Mouse (Mus musculus) stomach, embryonic 14.5 days (tissue): Measurements from ENCODE around the gene Agpat4. TPM values are rescaled to one million over a fixed set of nuclear protein-coding genes. Genes with fewer than 3 reads are reported as not detected.
"Not testable (repeated sequence)": the region's sequence is repeated elsewhere in the genome, so short reads cannot be mapped to it uniquely, and the experiment has no call there.

Experiments
- ATAC-seq: fragments of 200-750 bp; cut with Nextera tagmentation; 2 replicates; pipeline ENCODE4 v1.8.0; 2017; ENCODE audit warnings: low read depth, moderate TSS enrichment; ENCODE audit not compliant: insufficient number of reproducible peaks, insufficient read depth, low FRiP score
- H3K27ac ChIP-seq: fragments of 300-500 bp; sonication (generic); 2 replicates; pipeline ENCODE4 v1.5.1; 2014; ENCODE audit warnings: mild to moderate bottlenecking, low read length, moderate library complexity, mixed read lengths
- H3K27me3 ChIP-seq: fragments of 300-500 bp; sonication (generic); 2 replicates; pipeline ENCODE4 v1.6.1; 2014; ENCODE audit warnings: low read length, control low read depth, mixed read lengths; ENCODE audit not compliant: control insufficient read depth, insufficient read depth
- H3K36me3 ChIP-seq: fragments of 300-500 bp; sonication (generic); 2 replicates; pipeline ENCODE4 v1.6.1; 2014; ENCODE audit warnings: mild to moderate bottlenecking, control low read depth, low read length, moderate library complexity, mixed read lengths; ENCODE audit not compliant: control insufficient read depth, insufficient read depth
- H3K4me1 ChIP-seq: fragments of 300-500 bp; sonication (generic); 2 replicates; pipeline ENCODE4 v1.6.1; 2014; ENCODE audit warnings: low read length, control low read depth, mixed read lengths; ENCODE audit not compliant: control insufficient read depth, insufficient read depth
- H3K4me2 ChIP-seq: fragments of 300-500 bp; sonication (generic); replicated peaks from 2 replicates; pipeline ENCODE4 v1.6.1; 2014; ENCODE audit warnings: low read depth, low read length, control low read depth
- H3K4me3 ChIP-seq: fragments of 300-500 bp; sonication (generic); 2 replicates; pipeline ENCODE4 v1.5.1; 2014; ENCODE audit warnings: low read depth, low read length, control low read depth
- H3K9ac ChIP-seq: fragments of 300-500 bp; sonication (generic); replicated peaks from 2 replicates; pipeline ENCODE4 v1.6.1; 2014; ENCODE audit warnings: low read depth, mild to moderate bottlenecking, control low read depth, low read length, moderate library complexity, mixed read lengths
- H3K9me3 ChIP-seq: fragments of 300-500 bp; sonication (generic); 2 replicates; pipeline ENCODE4 v1.6.1; 2016; ENCODE audit warnings: low read depth, low read length, control low read depth; ENCODE audit not compliant: control insufficient read depth
- WGBS: fragments of 180-500 bp; shearing (Covaris S2); extraction: QIAGEN DNeasy Blood & Tissue Kit; methylation state at CpG from one replicate; pipeline ENCODE4 v1.1.7; 2014; 5-methylcytosine and 5-hydroxymethylcytosine counted together
- polyA plus RNA-seq: library from polyadenylated mRNA; unstranded; fragments of >200 nt; fragmentation: Nextera tagmentation; extraction: Ambion mirVana; gene quantifications from 2 replicates; pipeline ENCODE4 v1.2.1, GENCODE M21; 2014

The Agpat4 gene
- polyA plus RNA-seq, 1 experiment from 2014 or later, result 27.7 TPM

GRCm38 (mm10) chr17:12213430-12213829, 94.9 kb downstream of the Agpat4 start:
- Histone ChIP-seq H3K4me3 (no peak overlapping the region), H3K9ac (no peak overlapping the region), H3K4me1 (no peaks in the 10 kb centered on the region), H3K27me3 (no peaks in the 10 kb centered on the region), H3K9me3 (no peaks in the 10 kb centered on the region), H3K36me3 (peaks cover 29% of the 10 kb centered on the region), H3K27ac (no peak overlapping the region), H3K4me2 (no peak overlapping the region)
- no peak for ATAC-seq
- 86% methylated on average over 8 of the region's 8 CpGs for WGBS

- Histone ChIP-seq H3K9me3 (no peaks in the 10 kb centered on the region), H3K4me2 (no peak overlapping the region), H3K36me3 (peaks cover 30% of the 10 kb centered on the region), H3K4me3 (no peak overlapping the region), H3K9ac (no peak overlapping the region), H3K27ac (no peak overlapping the region), H3K27me3 (no peaks in the 10 kb centered on the region), H3K4me1 (no peaks in the 10 kb centered on the region)
- no peak for ATAC-seq
- 70% methylated on average over 6 of the region's 6 CpGs for WGBS
Observed at GRCm38 (mm10) chr17:12216224-12216623, 97.7 kb downstream of the Agpat4 start.

DNA sequence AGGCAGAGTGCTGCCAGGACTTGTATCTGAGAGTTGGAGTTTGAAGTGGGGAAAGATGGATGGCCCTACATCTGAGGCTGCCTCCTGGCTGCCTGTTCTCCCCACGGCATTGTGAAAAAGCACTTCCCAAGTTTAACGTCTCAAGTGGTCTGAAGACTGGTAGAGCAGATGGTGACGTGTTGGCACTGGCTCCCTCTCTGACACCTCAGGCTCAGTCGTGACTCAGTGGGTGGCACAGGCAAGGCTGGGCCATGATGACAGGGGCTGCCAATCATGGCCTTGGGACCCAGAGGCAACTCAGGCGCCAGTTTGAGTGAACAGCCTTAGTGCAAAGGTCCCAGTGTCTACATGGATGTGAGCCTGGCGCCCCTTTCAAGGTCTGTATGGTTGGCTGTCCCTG, 103.4 kb downstream of the Agpat4 start:
- Histone ChIP-seq H3K4me3 (no peak overlapping the region), H3K4me1 (no peaks in the 10 kb centered on the region), H3K36me3 (peaks cover 25% of the 10 kb centered on the region), H3K9me3 (no peaks in the 10 kb centered on the region), H3K27ac (no peak overlapping the region), H3K27me3 (no peaks in the 10 kb centered on the region), H3K9ac (no peak overlapping the region), H3K4me2 (no peak overlapping the region)
- ATAC-seq, result no peak
- 46% methylated on average over 6 of the region's 6 CpGs for WGBS

DNA sequence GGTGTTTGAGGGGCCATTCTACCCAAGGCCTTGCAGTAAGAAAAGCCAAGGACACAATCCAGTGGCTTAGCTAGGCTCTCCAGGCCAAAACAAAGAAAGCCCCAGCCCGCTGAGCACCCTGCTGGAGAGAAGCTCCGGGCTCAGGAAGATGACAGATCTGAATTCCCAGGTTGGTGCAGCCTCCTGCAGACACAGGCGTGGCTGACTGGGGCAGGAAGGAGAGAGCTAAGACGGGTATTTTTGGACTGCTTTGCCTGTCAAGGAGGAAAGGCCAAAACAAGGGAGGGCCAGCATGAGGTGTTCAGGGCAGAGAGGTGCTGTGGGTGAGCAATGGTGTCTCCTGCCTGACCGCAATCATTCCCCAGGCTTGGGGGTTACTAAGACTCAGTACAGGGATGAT, 105.2 kb downstream of the Agpat4 start:
- peaks cover 31% of the 10 kb centered on the region for H3K36me3 ChIP-seq

GRCm38 (mm10) chr17:12224145-12224544, 105.6 kb downstream of the Agpat4 start:
- Histone ChIP-seq H3K4me3 (no peak overlapping the region), H3K4me1 (no peaks in the 10 kb centered on the region), H3K27ac (no peak overlapping the region), H3K9ac (no peak overlapping the region), H3K9me3 (no peaks in the 10 kb centered on the region), H3K27me3 (no peaks in the 10 kb centered on the region), H3K36me3 (peaks cover 34% of the 10 kb centered on the region), H3K4me2 (no peak overlapping the region)
- WGBS, result 71% methylated on average over 8 of the region's 9 CpGs
- ATAC-seq, result no peak

More for the DNA sequence above, 105.2 kb downstream of the Agpat4 start:
- Histone ChIP-seq H3K4me3 (no peak overlapping the region), H3K27ac (no peak overlapping the region), H3K9ac (no peak overlapping the region), H3K9me3 (no peaks in the 10 kb centered on the region), H3K4me1 (no peaks in the 10 kb centered on the region), H3K27me3 (no peaks in the 10 kb centered on the region), H3K4me2 (no peak overlapping the region)
- no peak for ATAC-seq
- WGBS, result 60% methylated on average over 5 of the region's 5 CpGs

DNA sequence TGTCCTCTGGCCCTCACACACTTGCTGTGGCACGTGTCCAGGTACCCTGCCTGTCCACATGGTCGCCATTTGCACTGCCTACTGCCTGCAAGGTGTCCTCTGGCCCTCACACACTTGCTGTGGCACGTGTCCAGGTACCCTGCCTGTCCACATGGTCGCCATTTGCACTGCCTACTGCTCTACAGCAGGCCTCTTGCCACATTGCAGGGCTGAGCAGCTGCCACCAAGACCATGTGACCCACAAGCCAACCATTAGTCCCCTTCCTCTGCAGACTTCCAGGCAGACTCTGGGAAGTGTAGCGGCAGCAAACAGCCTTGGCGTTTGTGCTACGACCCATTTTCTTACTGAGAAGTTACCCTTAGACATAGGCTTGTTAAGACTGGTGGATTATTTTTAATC, 106.0 kb downstream of the Agpat4 start:
- not testable (repeated sequence) for H3K9ac ChIP-seq, ATAC-seq, H3K9me3 ChIP-seq, H3K4me3 ChIP-seq, H3K4me1 ChIP-seq, H3K27me3 ChIP-seq, H3K4me2 ChIP-seq, H3K27ac ChIP-seq
- peaks cover 36% of the 10 kb centered on the region for H3K36me3 ChIP-seq
- WGBS, result 85% methylated on average over 5 of the region's 7 CpGs

DNA sequence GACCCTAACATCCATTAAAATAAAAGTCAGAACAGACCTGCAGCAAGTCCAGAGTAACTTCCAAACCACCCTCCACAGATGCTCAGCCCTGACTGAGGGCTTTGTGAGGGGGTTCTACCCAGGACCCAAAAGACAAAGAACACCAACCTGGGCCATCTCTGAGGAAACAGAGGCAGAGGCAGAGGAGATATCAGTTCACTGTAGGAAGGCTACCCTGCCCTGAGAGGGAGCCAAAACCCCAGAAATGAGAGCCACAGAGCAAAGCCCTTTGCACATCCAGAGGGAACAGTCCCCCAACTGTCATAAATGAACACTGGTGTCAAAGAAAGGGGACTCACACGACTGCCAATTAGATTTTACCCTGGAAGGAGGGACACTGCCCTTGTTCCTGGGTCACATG, 106.7 kb downstream of the Agpat4 start:
- H3K9ac ChIP-seq, result no peak overlapping the region
- H3K9me3 ChIP-seq, result no peaks in the 10 kb centered on the region
- H3K4me1 ChIP-seq, result no peaks in the 10 kb centered on the region
- H3K36me3 ChIP-seq, result peaks cover 41% of the 10 kb centered on the region
- WGBS, result 65% methylated on average over 1 of the region's 1 CpGs
- H3K27ac ChIP-seq, result no peak overlapping the region
- H3K4me3 ChIP-seq, result no peak overlapping the region
- H3K4me2 ChIP-seq, result no peak overlapping the region
- H3K27me3 ChIP-seq, result no peaks in the 10 kb centered on the region
- ATAC-seq, result no peak

DNA sequence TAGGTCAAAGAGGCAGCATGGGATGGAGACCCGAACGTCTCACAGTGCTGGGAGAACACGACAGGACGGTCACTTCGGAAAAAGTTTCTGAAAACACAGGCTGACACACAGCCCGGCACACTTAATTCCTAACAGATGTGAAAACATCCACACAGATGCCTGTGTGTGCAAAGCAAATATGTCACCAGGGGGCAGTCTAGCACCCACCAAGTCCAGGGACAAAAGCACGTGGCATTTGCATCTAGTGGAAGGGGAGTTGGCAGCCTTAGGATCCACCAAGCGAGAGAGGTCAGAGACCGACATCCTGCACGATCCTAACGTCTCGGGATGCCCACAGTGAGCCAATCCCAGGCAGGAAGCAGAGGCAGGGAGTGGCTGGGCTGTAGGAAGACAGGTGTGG, 108.0 kb downstream of the Agpat4 start:
- no peak for ATAC-seq
- Histone ChIP-seq H3K4me1 (no peaks in the 10 kb centered on the region), H3K27ac (no peak overlapping the region), H3K36me3 (peaks cover 54% of the 10 kb centered on the region), H3K4me2 (no peak overlapping the region), H3K27me3 (no peaks in the 10 kb centered on the region), H3K4me3 (no peak overlapping the region), H3K9me3 (no peaks in the 10 kb centered on the region), H3K9ac (no peak overlapping the region)
- 58% methylated on average over 12 of the region's 12 CpGs for WGBS

DNA sequence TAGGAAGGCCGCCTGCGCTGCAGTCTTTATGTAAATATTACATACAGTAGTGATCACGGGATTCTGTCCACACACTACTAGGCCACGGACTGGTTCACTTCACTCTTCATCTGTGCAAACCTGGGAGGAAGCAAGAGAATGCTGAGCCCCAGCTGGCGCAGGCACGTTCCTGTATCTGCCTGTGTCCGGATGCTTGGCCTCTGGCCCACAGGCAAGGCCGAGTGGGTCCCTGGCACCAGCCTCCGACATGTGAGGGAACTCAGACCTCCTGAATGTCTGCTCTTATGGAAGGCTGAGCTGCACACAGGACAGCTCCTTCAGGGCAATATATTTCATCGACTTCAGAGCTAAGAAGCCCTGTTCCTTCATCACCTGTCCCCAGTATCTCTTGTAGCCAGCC, 109.5 kb downstream of the Agpat4 start:
- no peaks in the 10 kb centered on the region for H3K27me3 ChIP-seq
- H3K9me3 ChIP-seq, result no peaks in the 10 kb centered on the region
- no peaks in the 10 kb centered on the region for H3K4me1 ChIP-seq
- no peak overlapping the region for H3K9ac ChIP-seq
- no peak for ATAC-seq
- 86% methylated on average over 10 of the region's 10 CpGs for WGBS
- H3K27ac ChIP-seq, result no peak overlapping the region
- H3K4me2 ChIP-seq, result no peak overlapping the region
- H3K36me3 ChIP-seq, result peaks cover 65% of the 10 kb centered on the region
- no peak overlapping the region for H3K4me3 ChIP-seq
